Mouse (Mus musculus): ENCODE data around the gene Fam178b. TPM values are rescaled to one million over a fixed set of nuclear protein-coding genes. Genes with fewer than 3 reads are reported as not detected.
A peak's percentile ranks its signal among the peaks of the same experiment; 100 is the strongest.
"Not testable (repeated sequence)": the region's sequence is repeated elsewhere in the genome, so short reads cannot be mapped to it uniquely, and the experiment has no call there.

The Fam178b gene
- polyA plus RNA-seq, 1 experiment from 2014 or later: 1.6 TPM

- Histone ChIP-seq H3K4me1 (peaks cover 8% of the 10 kb centered on the region), H3K4me3 (no peak overlapping the region), H3K9me3 (replicated peaks) (no peaks in the 10 kb centered on the region), H3K27ac (no peak overlapping the region), H3K36me3 (peaks cover 59% of the 10 kb centered on the region), H3K27me3 (ENCODE audit: low read depth, poor library complexity, severe bottlenecking) (no peaks in the 10 kb centered on the region)
- WGBS: 66% methylated on average over 6 of the region's 6 CpGs
- DNase-seq (ENCODE audit: low spot score): no peak
Measured at GRCm38 (mm10) chr1:36696411-36696810, 13.4 kb upstream of the Fam178b start.

- no peak overlapping the region for H3K4me3 ChIP-seq
- no peak overlapping the region for H3K27ac ChIP-seq
- H3K36me3 ChIP-seq: peaks cover 44% of the 10 kb centered on the region
- 89% methylated on average over 6 of the region's 6 CpGs for WGBS
- peaks cover 15% of the 10 kb centered on the region for H3K4me1 ChIP-seq
- no peaks in the 10 kb centered on the region for H3K27me3 ChIP-seq (ENCODE audit: low read depth, poor library complexity, severe bottlenecking)
- H3K9me3 ChIP-seq (replicated peaks): no peaks in the 10 kb centered on the region
- no peak for DNase-seq (ENCODE audit: low spot score)
Measured at GRCm38 (mm10) chr1:36694871-36695270, 11.9 kb upstream of the Fam178b start.

GRCm38 (mm10) chr1:36691271-36692155 lies 8.5 kb upstream of the Fam178b start, which contains the start of gene Cox5b:
Gene Cox5b, plus strand, starts transcription at chr1:36691449.
- H3K4me1 ChIP-seq: peaks cover 15% of the 10 kb centered on the region
- peak; percentile 100 for DNase-seq (ENCODE audit: low spot score)
- peak within 1 kb of the TSS; percentile 85 for H3K27ac ChIP-seq
- no peaks in the 10 kb centered on the region for H3K9me3 ChIP-seq (replicated peaks)
- peak within 1 kb of the TSS; percentile 94 for H3K4me3 ChIP-seq
- peaks cover 26% of the 10 kb centered on the region for H3K36me3 ChIP-seq
- no peaks in the 10 kb centered on the region for H3K27me3 ChIP-seq (ENCODE audit: low read depth, poor library complexity, severe bottlenecking)
- 1% methylated on average over 68 of the region's 68 CpGs for WGBS

GRCm38 (mm10) chr1:36690671-36691235 lies 7.8 kb upstream of the Fam178b start:
- no peak for DNase-seq (ENCODE audit: low spot score)
- Histone ChIP-seq H3K27me3 (ENCODE audit: low read depth, poor library complexity, severe bottlenecking) (no peaks in the 10 kb centered on the region), H3K36me3 (peaks cover 26% of the 10 kb centered on the region), H3K4me3 (peak overlapping the region; percentile 94), H3K9me3 (replicated peaks) (no peaks in the 10 kb centered on the region), H3K27ac (peak overlapping the region; percentile 85), H3K4me1 (peaks cover 15% of the 10 kb centered on the region)
- 61% methylated on average over 11 of the region's 11 CpGs for WGBS

GRCm38 (mm10) chr1:36683810-36684467 lies 956 bp upstream of the Fam178b start:
- Histone ChIP-seq H3K27ac (peak overlapping the region; percentile 43; the same call in 1 of the 2 replicates), H3K4me3 (no peak overlapping the region)

GRCm38 (mm10) chr1:36680893-36681292 lies 2.1 kb downstream of the Fam178b start:
- Histone ChIP-seq H3K27me3 (ENCODE audit: low read depth, poor library complexity, severe bottlenecking) (no peaks in the 10 kb centered on the region), H3K27ac (no peak overlapping the region), H3K4me1 (no peaks in the 10 kb centered on the region), H3K9me3 (replicated peaks) (no peaks in the 10 kb centered on the region), H3K36me3 (no peaks in the 10 kb centered on the region), H3K4me3 (no peak overlapping the region)
- no peak for DNase-seq (ENCODE audit: low spot score)
- WGBS: 85% methylated on average over 7 of the region's 7 CpGs

More at GRCm38 (mm10) chr1:36683810-36684467, 956 bp upstream of the Fam178b start:
- no peaks in the 10 kb centered on the region for H3K4me1 ChIP-seq
- 14% methylated on average over 13 of the region's 13 CpGs for WGBS
- H3K27me3 ChIP-seq (ENCODE audit: low read depth, poor library complexity, severe bottlenecking): no peaks in the 10 kb centered on the region
- peak; percentile 80 for DNase-seq (ENCODE audit: low spot score)
- H3K36me3 ChIP-seq: no peaks in the 10 kb centered on the region
- H3K9me3 ChIP-seq (replicated peaks): no peaks in the 10 kb centered on the region

GRCm38 (mm10) chr1:36674936-36675335 lies 8.0 kb downstream of the Fam178b start:
- Histone ChIP-seq H3K4me3 (no peak overlapping the region), H3K4me1 (no peaks in the 10 kb centered on the region), H3K9me3 (replicated peaks) (no peaks in the 10 kb centered on the region), H3K27me3 (ENCODE audit: low read depth, poor library complexity, severe bottlenecking) (no peaks in the 10 kb centered on the region), H3K36me3 (no peaks in the 10 kb centered on the region), H3K27ac (no peak overlapping the region)
- no peak for DNase-seq (ENCODE audit: low spot score)
- WGBS: 15% methylated on average over 3 of the region's 3 CpGs

- WGBS: 66% methylated on average over 16 of the region's 16 CpGs
- H3K4me1 ChIP-seq: no peaks in the 10 kb centered on the region
- H3K9me3 ChIP-seq (replicated peaks): no peaks in the 10 kb centered on the region
- H3K36me3 ChIP-seq: no peaks in the 10 kb centered on the region
- H3K27ac ChIP-seq: no peak overlapping the region
- H3K27me3 ChIP-seq (ENCODE audit: low read depth, poor library complexity, severe bottlenecking): no peaks in the 10 kb centered on the region
- no peak for DNase-seq (ENCODE audit: low spot score)
- H3K4me3 ChIP-seq: no peak overlapping the region
Measured at GRCm38 (mm10) chr1:36672648-36673350, 10.2 kb downstream of the Fam178b start.

- Histone ChIP-seq H3K36me3 (no peaks in the 10 kb centered on the region), H3K4me3 (no peak overlapping the region), H3K27me3 (ENCODE audit: low read depth, poor library complexity, severe bottlenecking) (no peaks in the 10 kb centered on the region), H3K4me1 (no peaks in the 10 kb centered on the region), H3K9me3 (replicated peaks) (no peaks in the 10 kb centered on the region), H3K27ac (no peak overlapping the region)
- DNase-seq (ENCODE audit: low spot score): no peak
- WGBS: 94% methylated on average over 10 of the region's 10 CpGs
Measured at GRCm38 (mm10) chr1:36671260-36671659, 11.7 kb downstream of the Fam178b start.

- WGBS: 69% methylated on average over 4 of the region's 4 CpGs
- Histone ChIP-seq H3K27ac (no peak overlapping the region), H3K9me3 (replicated peaks) (no peaks in the 10 kb centered on the region), H3K27me3 (ENCODE audit: low read depth, poor library complexity, severe bottlenecking) (no peaks in the 10 kb centered on the region), H3K4me1 (peaks cover 7% of the 10 kb centered on the region; the same call in 1 of the 2 replicates), H3K4me3 (no peak overlapping the region), H3K36me3 (no peaks in the 10 kb centered on the region)
- DNase-seq (ENCODE audit: low spot score): no peak
Measured at GRCm38 (mm10) chr1:36670256-36670655, 12.7 kb downstream of the Fam178b start.

- H3K4me1 ChIP-seq; H3K27ac ChIP-seq; H3K4me3 ChIP-seq; DNase-seq (ENCODE audit: low spot score); H3K9me3 ChIP-seq (replicated peaks); H3K36me3 ChIP-seq; H3K27me3 ChIP-seq (ENCODE audit: low read depth, poor library complexity, severe bottlenecking): not testable (repeated sequence)
- 56% methylated on average over 4 of the region's 4 CpGs for WGBS
Measured at GRCm38 (mm10) chr1:36668007-36668406, 15.0 kb downstream of the Fam178b start.

- no peak for DNase-seq (ENCODE audit: low spot score)
- H3K27ac ChIP-seq: no peak overlapping the region
- H3K4me3 ChIP-seq: no peak overlapping the region
- no peaks in the 10 kb centered on the region for H3K27me3 ChIP-seq (ENCODE audit: low read depth, poor library complexity, severe bottlenecking)
- WGBS: 64% methylated on average over 4 of the region's 4 CpGs
- peaks cover 9% of the 10 kb centered on the region; the same call in 1 of the 2 replicates for H3K4me1 ChIP-seq
- H3K9me3 ChIP-seq (replicated peaks): no peaks in the 10 kb centered on the region
- no peaks in the 10 kb centered on the region for H3K36me3 ChIP-seq
Measured at GRCm38 (mm10) chr1:36665934-36666333, 17.0 kb downstream of the Fam178b start.
